Mouse (Mus musculus) NIH3T3 (cell line): Measurements from ENCODE around the gene Heca.
A peak's percentile ranks its signal among the peaks of the same experiment; 100 is the strongest.
"Not testable (repeated sequence)": the region's sequence is repeated elsewhere in the genome, so short reads cannot be mapped to it uniquely, and the experiment has no call there.

ENCODE experiments used
- DNase-seq: peaks from one replicate; pipeline ENCODE4 v3.0.0-alpha.2; 2012; ENCODE audit warnings: low read depth

Heca gene

GRCm38 (mm10) chr10:17947960-17948730 lies at the start of gene Heca:
Gene Heca, minus strand, starts transcription at chr10:17948067.
- peak; percentile 99 for DNase-seq

GRCm38 (mm10) chr10:17990576-17990975 lies 42.7 kb upstream of the Heca start:
- no peak for DNase-seq

- no peak for DNase-seq
Observed at GRCm38 (mm10) chr10:17989136-17989535, 41.3 kb upstream of the Heca start.

- no peak for DNase-seq
Observed at GRCm38 (mm10) chr10:17987823-17988423, 40.1 kb upstream of the Heca start.

- peak; percentile 32 for DNase-seq
Observed at GRCm38 (mm10) chr10:17983313-17983712, 35.4 kb upstream of the Heca start.

- DNase-seq: no peak
Observed at GRCm38 (mm10) chr10:17966090-17966489, 18.2 kb upstream of the Heca start.

GRCm38 (mm10) chr10:17950761-17951160 lies 2.9 kb upstream of the Heca start:
- DNase-seq: peak; percentile 49

- peak; percentile 68 for DNase-seq
Observed at GRCm38 (mm10) chr10:17947175-17947906, 526 bp downstream of the Heca start.

- DNase-seq: not testable (repeated sequence)
Observed at GRCm38 (mm10) chr10:17946799-17947174, 1.1 kb downstream of the Heca start.

- DNase-seq: peak; percentile 15
Observed at GRCm38 (mm10) chr10:17946046-17946445, 1.8 kb downstream of the Heca start.

GRCm38 (mm10) chr10:17933622-17934021 lies 14.2 kb downstream of the Heca start:
- DNase-seq: no peak

- peak; percentile 45 for DNase-seq
Observed at GRCm38 (mm10) chr10:17932131-17932530, 15.7 kb downstream of the Heca start.

- no peak for DNase-seq
Observed at GRCm38 (mm10) chr10:17931157-17931556, 16.7 kb downstream of the Heca start.

- DNase-seq: peak; percentile 94
Observed at GRCm38 (mm10) chr10:17930445-17931083, 17.3 kb downstream of the Heca start.

- no peak for DNase-seq
Observed at GRCm38 (mm10) chr10:17925200-17925599, 22.7 kb downstream of the Heca start.

- DNase-seq: peak; percentile 49
Observed at GRCm38 (mm10) chr10:17924166-17924565, 23.7 kb downstream of the Heca start.

GRCm38 (mm10) chr10:17921381-17921780 lies 26.5 kb downstream of the Heca start:
- DNase-seq: no peak

- no peak for DNase-seq
Observed at GRCm38 (mm10) chr10:17919971-17920370, 27.9 kb downstream of the Heca start.

- no peak for DNase-seq
Observed at GRCm38 (mm10) chr10:17919032-17919431, 28.8 kb downstream of the Heca start.

GRCm38 (mm10) chr10:17908731-17909130 lies 39.1 kb downstream of the Heca start:
- no peak for DNase-seq

GRCm38 (mm10) chr10:17906405-17906804 lies 41.5 kb downstream of the Heca start:
- not testable (repeated sequence) for DNase-seq

- peak; percentile 5 for DNase-seq
Observed at GRCm38 (mm10) chr10:17903449-17903848, 44.4 kb downstream of the Heca start.
